Mouse (Mus musculus): ENCODE data around the gene Popdc2.

Popdc2 gene

GRCm38 (mm10) chr16:38400311-38400960 lies 38.4 kb downstream of the Popdc2 start:
- DNase-seq (ENCODE audit: low spot score) = no peak

GRCm38 (mm10) chr16:38401468-38401867 lies 39.5 kb downstream of the Popdc2 start:
- no peak for DNase-seq (ENCODE audit: low spot score)

- no peak for DNase-seq (ENCODE audit: low spot score)
Measured at GRCm38 (mm10) chr16:38403639-38404038, 41.6 kb downstream of the Popdc2 start.

- DNase-seq (ENCODE audit: low spot score) = no peak
Measured at GRCm38 (mm10) chr16:38406293-38406692, 44.3 kb downstream of the Popdc2 start.

GRCm38 (mm10) chr16:38406708-38407107 lies 44.7 kb downstream of the Popdc2 start:
- DNase-seq (ENCODE audit: low spot score) = no peak

GRCm38 (mm10) chr16:38407584-38407983 lies 45.6 kb downstream of the Popdc2 start:
- DNase-seq (ENCODE audit: low spot score) = no peak

GRCm38 (mm10) chr16:38408416-38408815 lies 46.4 kb downstream of the Popdc2 start:
- DNase-seq (ENCODE audit: low spot score) = no peak

GRCm38 (mm10) chr16:38414953-38415352 lies 52.9 kb downstream of the Popdc2 start:
- no peak for DNase-seq (ENCODE audit: low spot score)

- DNase-seq (ENCODE audit: low spot score) = no peak
Measured at GRCm38 (mm10) chr16:38425374-38425773, 63.4 kb downstream of the Popdc2 start.

GRCm38 (mm10) chr16:38425799-38426198 lies 63.8 kb downstream of the Popdc2 start:
- DNase-seq (ENCODE audit: low spot score) = no peak
